Mouse (Mus musculus) retina, embryonic 14.5 days (tissue): ENCODE results near the gene Gm10666.
"Not testable (repeated sequence)": the region's sequence is repeated elsewhere in the genome, so short reads cannot be mapped to it uniquely, and the experiment has no call there.

Experiments used
- DNase-seq: peaks from one replicate; pipeline ENCODE4 v3.0.0-alpha.2; 2015; ENCODE audit warnings: low spot score

Gm10666 gene

DNA sequence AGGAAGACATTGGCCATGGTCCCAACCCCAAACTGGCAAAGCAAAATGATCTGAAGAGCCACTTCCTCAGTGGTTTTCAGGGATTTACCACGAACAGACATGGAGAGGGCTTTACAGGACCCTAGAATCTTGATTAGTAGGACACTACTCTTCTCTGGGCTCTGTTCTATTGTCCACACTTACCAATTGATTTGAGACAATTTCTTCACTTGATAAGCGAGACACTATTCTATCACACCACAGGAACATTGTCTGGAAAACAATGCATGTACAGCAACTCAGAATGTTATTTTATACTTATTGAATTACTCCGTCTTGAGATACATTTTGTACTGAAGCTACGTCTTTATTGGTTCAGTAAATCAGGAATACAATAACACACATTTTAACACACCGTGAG, at the start of gene Gm10666:
Gene Gm10666, minus strand, starts transcription at position 101 of the 400 bp plus-strand sequence.
- DNase-seq: not testable (repeated sequence)

DNA sequence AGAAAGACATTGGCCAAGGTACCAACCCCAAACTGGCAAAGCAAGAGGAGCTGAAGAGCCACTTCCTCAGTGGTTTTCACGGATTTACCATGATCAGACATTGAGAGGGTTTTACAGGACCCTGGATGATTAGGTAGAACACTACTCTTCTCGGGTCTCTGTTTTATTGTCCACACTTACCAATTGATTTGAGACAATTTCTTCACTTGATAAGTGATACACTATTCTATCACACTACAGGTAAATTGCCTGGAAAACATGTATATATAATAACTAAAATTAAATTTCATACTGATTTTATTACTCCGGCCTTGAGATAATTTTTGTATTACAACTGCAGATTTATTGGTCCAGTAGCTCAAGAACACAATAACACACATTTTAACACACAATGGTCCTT, 29.4 kb upstream of the Gm10666 start, which contains the start of gene Vmn1r142:
Gene Vmn1r142, minus strand, starts transcription at position 101 of the 400 bp plus-strand sequence.
- DNase-seq: not testable (repeated sequence)

DNA sequence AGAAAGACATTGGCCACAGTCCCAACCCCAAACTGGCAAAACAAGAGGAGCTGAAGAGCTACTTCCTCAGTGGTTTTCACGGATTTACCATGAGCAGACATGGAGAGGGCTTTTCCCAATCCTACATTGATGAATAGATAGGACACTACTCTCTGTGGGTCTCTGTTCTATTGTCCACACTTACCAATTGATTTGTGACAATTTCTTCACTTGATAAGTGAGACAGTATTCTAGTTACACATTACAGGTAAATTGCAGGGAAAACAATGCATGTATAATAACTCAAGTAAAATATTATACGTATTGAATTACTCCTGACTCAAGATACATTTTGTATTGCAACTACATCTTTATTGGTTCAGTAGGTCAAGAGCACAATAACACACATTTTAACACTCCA, 16.4 kb downstream of the Gm10666 start, which contains the start of gene Gm16451:
Gene Gm16451, minus strand, starts transcription at position 101 of the 400 bp plus-strand sequence.
- not testable (repeated sequence) for DNase-seq
